Mouse (Mus musculus) neutrophil, adult 5-6 weeks (primary cell): ENCODE results near the gene Slc25a29. TPM values are rescaled to one million over a fixed set of nuclear protein-coding genes. Genes with fewer than 3 reads are reported as not detected.

Experiments used
- ATAC-seq: fragments of 151-379, 151-347 bp; 2 replicates; pipeline ENCODE4 v1.8.0; 2017; ENCODE audit warnings: mild to moderate bottlenecking, moderate TSS enrichment; ENCODE audit not compliant: insufficient number of reproducible peaks, poor library complexity, low FRiP score, severe bottlenecking; ENCODE audit errors: extremely low read depth
- total RNA-seq: library from RNA; stranded (forward); fragments of 200-1000 nt; gene quantifications from 2 replicates; pipeline ENCODE4 v1.2.3, GENCODE M21; 2017

Gene Slc25a29
- total RNA-seq, 1 experiment from 2014 or later = 1.0 TPM

DNA sequence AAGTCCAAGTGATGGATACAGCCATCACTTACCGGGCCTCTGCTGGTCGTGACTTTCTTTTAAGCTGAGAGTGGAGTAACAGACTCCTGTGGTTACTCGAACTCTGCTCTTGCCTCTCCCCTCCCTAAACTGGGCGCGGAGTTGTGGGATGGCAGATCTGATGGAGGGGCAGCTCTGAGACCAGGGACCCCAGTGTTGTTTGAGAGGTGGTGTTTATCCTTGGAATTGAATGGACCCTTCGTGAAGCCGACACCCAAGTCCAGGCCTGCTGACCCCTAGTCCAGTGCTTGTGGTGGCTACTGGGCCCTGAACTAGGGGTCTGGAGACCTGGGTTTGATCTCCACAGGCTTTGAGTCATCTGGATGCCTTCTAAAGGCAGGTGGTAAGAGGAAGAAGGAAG, 1.0 kb upstream of the Slc25a29 start:
- no peak for ATAC-seq

DNA sequence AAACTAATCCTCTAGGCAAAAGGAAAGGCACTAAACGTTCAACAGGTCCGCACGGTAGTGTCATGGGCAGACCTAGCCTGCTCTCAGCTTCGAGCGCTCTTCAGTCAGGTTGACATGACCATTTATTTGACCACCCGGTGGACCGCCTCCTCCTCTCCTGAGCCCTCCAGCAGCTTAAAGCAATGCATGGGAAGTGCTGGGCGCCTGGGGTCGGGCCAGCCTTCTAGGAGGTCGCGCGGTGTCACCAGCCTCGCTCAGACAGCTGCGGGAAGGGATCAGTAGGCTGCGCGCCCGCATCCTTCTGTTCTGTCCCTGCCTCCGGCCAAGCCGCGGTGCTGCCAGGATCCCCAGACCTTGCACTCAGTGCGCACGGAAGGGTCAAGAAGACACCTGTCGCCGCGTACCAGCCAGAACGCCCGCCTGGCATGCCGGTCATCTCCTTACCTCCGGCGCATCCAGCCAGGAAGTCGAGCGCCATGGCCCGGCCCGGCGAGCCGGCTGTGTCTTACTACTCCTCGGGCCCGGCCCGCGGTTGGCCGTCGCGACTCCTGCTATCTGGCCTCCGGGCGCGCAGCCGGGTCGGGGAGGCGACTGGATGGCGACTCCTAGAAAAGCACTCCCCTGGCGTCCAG, 359 bp downstream of the Slc25a29 start:
- ATAC-seq = no peak

DNA sequence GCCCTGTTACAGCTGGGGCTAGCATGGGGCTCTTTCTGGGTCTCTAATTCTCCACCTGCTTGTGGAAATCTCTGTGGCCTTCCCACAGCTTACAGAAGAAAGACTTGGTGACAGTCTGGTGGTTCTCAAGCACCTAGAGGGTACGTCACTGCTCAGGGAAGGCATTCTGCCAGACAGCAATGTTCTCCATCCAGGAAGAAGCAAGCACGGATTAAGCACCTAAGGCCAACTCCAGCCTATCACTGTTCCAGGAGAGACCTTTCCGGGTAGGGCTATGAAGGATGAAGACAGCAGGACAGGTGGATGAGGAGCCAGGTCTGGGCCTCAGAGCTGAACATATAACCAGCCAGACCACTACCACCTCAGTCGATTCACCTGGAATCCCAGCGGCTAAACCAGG, 897 bp downstream of the Slc25a29 start:
- ATAC-seq = no peak

DNA sequence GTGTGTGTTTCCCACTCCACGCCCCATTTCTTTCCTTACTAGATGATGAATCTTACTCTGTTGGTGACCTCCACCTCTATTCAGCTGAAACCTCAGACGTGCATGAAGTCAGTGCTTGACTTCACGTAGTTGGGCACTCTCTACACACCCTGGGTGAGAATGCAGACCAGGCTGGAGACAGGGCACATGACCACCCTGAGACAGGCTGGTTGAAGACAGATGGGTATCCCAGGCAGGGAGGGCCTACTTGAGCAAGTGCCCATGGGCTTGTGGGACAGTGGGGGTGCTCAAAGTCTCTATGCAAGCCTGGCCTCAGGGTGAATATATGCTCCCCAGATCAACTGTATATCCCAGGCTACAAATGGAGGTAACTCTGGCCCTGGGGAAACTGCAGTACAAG, 1.3 kb downstream of the Slc25a29 start:
- no peak for ATAC-seq

DNA sequence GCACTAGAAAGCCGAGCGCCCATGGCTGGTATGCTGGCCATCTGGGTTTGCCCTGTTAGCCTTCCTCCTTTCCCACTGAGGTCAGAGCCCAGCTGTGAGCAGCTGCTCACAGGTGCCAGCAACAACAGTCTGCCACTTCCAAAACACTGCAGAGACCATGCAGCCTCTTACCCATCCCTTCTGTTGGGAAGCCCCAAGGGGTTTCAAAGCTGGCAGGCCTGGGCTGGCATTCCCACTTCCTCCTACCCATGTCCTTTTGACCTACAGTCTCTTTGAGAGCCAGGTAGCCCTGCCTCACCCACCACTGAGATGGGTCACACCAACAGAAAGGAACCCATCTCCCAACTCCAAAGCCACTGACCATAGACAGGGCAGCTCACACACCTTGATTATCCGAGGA, 2.3 kb downstream of the Slc25a29 start:
- no peak for ATAC-seq

DNA sequence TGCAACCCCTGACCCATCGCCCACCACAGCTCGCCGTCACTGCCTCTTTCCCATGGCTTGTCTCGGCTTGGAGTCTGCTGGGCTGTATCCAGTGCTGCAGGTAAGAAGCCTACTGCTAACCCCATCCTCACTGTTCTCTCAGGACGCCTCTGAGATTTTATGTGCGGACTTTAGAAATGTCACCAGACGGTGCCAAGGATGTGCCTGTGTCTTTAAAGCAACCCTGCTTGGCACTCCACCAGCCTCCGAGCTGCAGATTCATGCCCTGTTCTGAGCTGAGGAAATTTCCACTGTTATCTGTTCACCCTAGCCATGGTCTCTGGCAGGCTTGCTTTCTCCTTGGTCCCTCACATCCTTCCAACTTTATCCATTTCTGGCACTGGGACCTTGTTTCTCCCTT, 2.8 kb downstream of the Slc25a29 start:
- ATAC-seq = no peak

DNA sequence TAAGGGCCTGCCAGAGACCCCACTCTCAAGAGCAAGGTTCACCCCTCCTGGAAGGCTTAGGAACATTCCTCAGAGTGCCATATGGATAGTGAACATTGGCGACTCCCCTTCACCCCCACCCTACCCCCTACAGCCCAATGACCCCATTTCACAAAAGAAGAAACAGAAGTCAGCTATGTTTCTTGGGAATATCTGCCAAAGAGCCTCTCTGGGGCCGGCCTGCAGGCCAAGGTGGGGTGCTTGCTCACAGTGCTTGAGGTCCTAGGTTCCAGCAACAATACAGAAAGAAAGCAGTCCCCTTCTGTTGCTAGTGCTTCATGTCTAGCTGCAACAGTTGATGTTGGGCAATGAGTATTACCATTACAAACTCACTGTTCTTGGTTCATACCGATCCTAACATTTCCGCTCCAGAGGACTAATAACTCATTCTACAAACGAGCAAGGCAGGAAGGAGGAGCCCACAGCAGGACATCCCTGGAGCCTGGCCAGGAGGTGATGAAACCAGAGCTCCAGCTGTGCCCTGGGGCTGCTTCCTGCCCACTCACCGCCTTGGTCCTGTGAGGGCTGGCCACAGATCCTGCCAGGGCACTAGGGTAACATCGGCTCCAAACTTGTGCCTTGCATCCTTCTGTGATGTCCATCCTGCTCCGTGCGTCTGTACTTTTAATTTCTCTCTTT, 3.6 kb downstream of the Slc25a29 start:
- ATAC-seq = no peak

DNA sequence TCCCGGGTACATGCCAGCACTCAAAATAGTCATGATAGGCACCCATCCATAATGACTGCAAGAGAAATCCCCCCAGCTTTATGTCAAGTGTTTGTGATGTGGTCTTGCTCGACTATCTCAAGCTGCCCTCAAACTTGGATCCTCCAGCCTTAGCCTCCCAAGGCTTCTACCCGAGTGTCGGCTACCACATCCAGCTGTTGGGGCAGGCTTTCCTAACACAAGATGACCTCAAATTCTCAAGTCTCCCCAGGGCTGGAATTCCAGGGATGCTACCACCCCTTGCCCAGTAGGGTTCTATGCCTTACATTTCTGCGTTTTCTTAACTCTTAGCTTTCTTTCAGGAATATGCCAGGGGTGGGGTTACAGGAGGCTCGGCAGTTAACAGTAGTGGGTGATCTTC, 5.3 kb downstream of the Slc25a29 start:
- no peak for ATAC-seq

DNA sequence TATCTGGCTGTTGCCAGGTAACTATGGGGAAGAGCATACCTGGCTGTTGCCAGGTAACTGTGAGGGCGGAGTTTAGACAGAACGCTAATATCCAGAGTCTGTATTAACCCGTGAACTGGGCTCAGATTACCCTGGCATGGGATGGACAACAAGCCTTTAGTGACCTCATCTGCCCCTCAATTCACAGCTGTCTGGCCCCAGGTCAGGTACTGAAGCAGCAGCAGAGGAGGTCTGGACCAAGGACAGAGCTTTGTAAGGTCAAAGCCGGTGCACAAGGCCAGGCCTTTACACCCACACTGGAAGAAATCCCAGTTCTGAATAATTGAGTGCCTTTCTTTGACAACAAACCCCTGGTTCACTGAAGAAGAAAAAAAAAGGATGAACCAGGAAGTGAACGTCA, 6.0 kb downstream of the Slc25a29 start:
- ATAC-seq = no peak

DNA sequence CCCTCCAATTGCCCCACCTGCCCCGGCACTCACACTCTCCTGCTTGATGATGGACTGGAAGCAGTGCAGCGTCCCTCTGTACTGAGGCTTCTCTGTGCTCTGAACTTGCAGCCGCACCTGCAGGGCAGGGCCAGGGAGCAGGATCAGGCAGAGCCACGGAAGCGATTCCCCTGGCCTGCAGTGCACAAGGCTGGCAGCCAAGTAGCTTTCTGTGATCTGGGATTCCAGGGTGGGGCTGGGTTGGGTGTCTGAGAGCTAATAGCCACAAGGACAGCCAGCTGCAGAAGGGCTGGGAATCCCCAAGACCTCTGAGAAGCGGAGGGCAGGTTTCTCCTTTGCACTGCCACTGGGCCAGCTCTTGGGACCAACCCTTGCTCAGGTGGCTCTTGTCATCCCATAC, 8.0 kb downstream of the Slc25a29 start:
- ATAC-seq = no peak

DNA sequence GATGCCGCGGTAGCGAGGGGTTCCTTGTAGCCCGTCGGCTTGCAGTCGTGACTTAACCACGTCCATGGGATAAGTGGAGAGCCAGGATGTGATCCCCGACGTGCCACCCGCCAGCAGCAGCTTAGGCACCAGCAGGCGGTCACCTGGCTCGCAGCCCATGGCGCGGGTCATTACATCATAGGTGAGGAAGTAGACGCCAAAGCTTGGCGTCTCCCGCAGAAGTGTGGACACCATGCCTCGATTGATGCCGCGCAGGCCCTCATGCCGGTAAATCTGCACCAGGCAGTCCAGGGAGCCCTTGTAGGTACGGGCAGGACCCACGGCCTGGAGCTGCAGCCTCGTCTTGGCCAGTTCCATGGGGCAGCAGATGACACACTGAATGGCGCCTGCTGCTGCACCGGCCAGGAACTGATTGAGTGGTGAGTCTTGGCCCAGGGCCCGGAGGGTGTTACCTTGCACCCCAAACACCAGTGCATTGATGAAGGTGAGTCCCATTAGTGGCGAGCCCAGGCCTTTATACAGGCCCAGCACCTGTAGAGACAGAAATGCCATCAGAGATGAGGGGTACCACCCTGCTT, 8.6 kb downstream of the Slc25a29 start:
- no peak for ATAC-seq

DNA sequence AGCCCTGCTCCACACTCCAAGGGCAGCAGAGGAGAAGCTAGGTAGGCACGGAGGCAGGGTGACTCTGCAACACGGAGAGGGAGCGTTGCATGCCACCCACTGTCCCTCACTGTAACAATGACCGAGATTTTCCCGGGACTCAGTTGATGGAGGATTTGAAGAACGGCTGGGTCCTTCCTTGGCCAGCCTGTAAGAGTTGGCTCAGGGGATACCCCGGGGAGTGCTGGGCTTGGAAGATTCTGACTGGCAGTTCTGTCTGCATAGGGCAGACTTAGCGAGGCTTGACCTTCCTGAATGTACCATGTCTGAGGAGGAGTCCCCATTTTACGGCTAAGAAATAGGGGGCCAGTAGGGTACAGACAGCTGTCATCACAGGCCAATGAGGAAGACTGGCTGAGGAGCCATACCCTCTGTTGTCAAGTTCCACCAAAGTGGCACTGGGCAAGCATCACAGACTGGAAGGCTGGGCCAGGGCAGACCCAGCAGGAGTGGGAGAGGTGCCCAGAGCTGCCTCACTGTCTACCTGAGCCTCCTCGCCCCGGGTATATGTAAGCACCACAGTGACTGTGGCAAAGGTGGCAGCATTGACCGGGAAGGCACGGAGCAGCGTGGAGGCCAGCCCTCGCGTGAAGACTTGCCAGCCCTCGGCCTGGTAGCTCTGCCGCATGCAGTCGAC, 9.3 kb downstream of the Slc25a29 start:
- no peak for ATAC-seq

DNA sequence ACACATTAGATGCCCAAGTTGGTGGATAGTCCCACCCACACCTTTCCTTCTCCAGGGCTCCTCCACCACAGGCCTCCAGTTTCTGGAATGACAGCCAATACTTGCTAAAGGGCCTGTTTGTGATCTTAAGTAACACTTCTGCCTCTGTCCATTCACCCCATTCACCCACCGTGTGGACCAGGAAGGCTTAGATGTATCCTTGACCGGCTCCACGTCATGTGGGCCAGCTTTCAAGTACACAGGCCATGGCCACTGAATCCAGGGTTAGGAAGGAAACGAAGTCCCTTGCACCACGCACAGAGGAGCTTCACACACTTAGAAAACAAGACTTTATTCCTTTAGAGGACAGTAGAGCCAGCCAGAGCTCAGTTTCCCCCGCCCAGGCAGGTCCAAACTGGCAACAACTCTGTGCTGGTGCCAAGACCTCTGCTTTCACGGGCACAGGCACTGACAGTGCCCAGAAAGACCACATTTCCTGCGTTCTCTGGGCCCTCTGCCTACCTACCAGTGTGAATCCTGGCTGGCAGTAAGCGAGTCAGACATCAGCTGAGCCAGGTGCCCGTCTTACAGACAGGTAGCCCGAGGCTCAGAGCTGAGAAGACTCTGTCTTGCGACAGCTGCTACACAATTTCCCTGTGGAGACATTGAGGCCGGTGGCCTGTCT, 10.0 kb downstream of the Slc25a29 start:
- no peak for ATAC-seq

DNA sequence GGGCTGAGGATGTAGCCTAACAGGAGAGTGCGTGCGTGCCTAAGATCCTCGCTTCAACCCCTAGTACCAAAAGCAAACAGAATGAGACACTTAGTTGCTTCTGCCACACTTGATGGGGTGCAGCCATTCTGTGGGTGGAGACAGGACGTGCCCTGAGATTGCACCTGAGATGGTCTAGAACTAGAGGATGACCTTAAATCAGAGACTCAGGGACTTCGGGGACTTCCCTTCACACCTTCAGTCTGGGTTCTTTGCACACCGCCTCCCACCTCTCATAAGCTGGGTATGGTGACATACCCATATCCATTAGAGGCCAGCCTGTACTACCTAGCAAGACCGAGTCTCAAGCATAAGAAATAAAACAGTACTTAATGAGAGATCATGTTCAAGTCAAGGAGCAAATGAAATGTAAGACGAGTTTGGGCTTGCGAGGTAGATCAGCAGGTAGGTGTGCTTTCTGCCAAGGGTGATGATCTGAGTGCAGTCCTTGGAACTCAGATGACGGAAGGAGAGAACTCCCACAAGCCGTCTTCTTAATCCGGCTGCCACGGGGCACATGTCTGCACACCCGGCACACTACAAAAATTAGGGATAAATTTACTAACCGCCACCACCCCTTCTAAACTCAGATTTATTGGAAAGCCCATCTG, 11.3 kb downstream of the Slc25a29 start:
- no peak for ATAC-seq

DNA sequence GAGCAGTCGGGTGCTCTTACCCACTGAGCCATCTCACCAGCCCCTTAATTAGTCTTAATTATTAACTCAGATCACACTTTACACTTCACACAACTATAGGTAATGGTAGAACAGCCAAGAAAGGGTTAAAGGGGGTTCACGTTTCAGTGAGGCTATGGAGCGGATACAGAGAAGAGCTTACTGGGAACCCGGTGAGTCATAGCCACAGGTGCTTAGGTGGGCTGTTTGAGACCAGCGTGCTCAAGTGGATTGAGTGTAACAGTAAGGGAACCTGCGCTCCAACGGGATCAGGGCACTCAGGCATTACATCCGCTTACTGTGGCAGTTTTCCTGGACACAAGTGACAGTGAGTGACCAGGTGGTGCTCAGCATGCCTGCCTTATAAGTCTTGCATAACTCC, 12.6 kb downstream of the Slc25a29 start:
- ATAC-seq = no peak

DNA sequence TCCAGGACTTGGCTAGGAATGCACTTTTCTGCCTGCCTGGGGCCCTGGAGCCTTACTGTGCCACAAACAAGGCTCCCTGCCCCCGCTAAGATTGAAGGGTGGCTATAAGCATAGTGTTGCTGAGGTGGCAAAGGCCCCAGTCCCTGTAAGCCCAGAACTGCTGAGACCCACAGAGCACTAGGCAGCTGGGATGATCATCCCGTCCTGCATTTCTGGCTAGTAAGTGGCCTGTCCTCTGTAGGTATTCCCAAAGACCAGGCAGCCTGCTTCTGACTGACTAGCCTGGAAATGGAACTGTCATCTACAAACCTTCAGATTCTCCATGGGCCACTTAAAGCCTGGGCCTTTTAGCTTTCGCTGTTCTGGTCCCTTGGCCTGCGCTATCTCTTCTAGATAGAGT, 15.2 kb downstream of the Slc25a29 start:
- ATAC-seq = no peak

DNA sequence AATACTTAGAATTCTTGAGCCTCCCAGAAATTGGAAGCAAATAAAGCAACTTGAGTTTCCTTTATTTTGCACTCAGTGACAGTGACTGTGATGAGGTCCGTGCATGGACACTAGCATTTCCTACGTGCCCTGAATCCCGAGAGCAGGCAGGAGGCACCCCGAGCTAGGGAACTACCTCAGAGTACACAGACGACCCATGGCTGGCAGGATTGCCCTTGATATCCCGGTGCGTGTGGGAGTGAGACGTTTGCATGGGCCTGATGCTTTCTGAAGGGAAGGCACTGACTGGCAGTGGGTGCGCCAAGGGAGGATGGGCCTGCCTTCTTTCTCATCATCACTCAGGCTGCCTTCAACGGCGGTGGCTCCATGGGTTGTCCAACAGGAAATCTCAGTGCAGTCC, 19.1 kb downstream of the Slc25a29 start:
- no peak for ATAC-seq

DNA sequence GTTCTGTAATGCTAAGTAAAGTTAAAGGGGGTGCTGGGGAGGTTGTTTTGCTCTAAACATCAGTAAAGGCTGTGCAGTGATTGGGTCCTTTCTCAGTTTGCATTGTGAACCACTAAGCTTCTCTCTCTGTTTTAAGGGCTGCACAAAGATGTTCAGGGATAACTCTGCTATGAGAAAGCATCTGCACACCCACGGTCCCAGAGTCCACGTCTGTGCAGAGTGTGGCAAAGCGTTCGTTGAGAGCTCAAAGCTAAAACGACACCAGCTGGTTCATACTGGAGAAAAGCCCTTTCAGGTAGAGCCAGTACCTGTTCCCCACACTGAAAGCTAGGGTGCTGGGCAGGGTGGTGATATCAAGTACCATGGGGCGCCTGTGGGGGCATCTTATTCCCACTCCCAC, 21.2 kb downstream of the Slc25a29 start:
- ATAC-seq = no peak

DNA sequence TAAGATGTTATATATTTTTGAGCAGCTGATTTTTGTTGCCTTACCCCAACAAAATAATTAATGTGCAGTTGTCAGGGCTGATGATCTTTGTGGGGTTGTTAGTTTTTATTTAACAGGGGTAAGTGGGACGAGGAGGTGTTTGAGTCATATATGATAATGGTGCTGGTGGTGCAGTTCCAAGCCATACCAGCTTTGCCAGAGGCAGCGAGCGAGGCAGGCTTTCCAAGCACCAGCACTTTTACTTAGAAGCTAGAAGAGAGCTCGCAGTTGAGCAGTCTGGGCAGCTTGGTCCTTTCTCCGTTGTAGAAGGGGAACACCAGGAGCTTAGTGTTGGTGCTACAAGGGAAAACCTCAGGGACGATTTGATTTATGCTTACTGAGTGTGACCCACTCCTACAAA, 23.2 kb downstream of the Slc25a29 start:
- ATAC-seq = no peak
